Mouse (Mus musculus) midbrain, embryonic 14.5 days (tissue): ENCODE data around the gene Bhlhe23. TPM values are rescaled to one million over a fixed set of nuclear protein-coding genes. Genes with fewer than 3 reads are reported as not detected.

Experiments used
- ATAC-seq: fragments of 200-750 bp; cut with Nextera tagmentation; 2 replicates; pipeline ENCODE4 v1.8.0; 2017; ENCODE audit warnings: moderate number of reproducible peaks, moderate library complexity; ENCODE audit not compliant: low FRiP score, low TSS enrichment
- DNase-seq: peaks from one replicate; pipeline ENCODE4 v3.0.0-alpha.2; 2015
- H3K27ac ChIP-seq: fragments of 300-500 bp; sonication (generic); replicated peaks from 2 replicates; pipeline ENCODE4 v1.5.1; 2014; ENCODE audit warnings: mild to moderate bottlenecking, low read depth, low read length, moderate library complexity
- H3K27me3 ChIP-seq: fragments of 300-500 bp; sonication (generic); 2 replicates; pipeline ENCODE4 v1.6.1; 2014; ENCODE audit warnings: low read length, control low read depth, mixed read lengths; ENCODE audit not compliant: control insufficient read depth, insufficient read depth
- H3K36me3 ChIP-seq: fragments of 300-500 bp; sonication (generic); 2 replicates; pipeline ENCODE4 v1.6.1; 2014; ENCODE audit warnings: low read length, control low read depth; ENCODE audit not compliant: control insufficient read depth, insufficient read depth
- H3K4me1 ChIP-seq: fragments of 300-500 bp; sonication (generic); 2 replicates; pipeline ENCODE4 v1.6.1; 2014; ENCODE audit warnings: mild to moderate bottlenecking, antibody characterized with exemption, low read length, control low read depth; ENCODE audit not compliant: control insufficient read depth, insufficient read depth
- H3K4me2 ChIP-seq: fragments of 300-500 bp; sonication (generic); 2 replicates; pipeline ENCODE4 v1.6.1; 2014; ENCODE audit warnings: mild to moderate bottlenecking, low read length, moderate library complexity
- H3K4me3 ChIP-seq: fragments of 300-500 bp; sonication (generic); replicated peaks from 2 replicates; pipeline ENCODE4 v1.5.1; 2014; ENCODE audit warnings: low read depth, low read length
- H3K9ac ChIP-seq: fragments of 300-500 bp; sonication (generic); replicated peaks from 2 replicates; pipeline ENCODE4 v1.6.1; 2014; ENCODE audit warnings: mild to moderate bottlenecking, low read length, moderate library complexity
- H3K9me3 ChIP-seq: fragments of 300-500 bp; sonication (generic); 2 replicates; pipeline ENCODE4 v1.6.1; 2016; ENCODE audit warnings: low read length, control low read depth, mixed read lengths; ENCODE audit not compliant: control insufficient read depth
- WGBS: fragments of 180-500 bp; shearing (Covaris S2); extraction: QIAGEN DNeasy Blood & Tissue Kit; methylation state at CpG from one replicate; pipeline ENCODE4 v1.1.7; 2014; 5-methylcytosine and 5-hydroxymethylcytosine counted together
- polyA plus RNA-seq: library from polyadenylated mRNA; unstranded; fragments of >200 nt; fragmentation: Nextera tagmentation; extraction: Ambion mirVana; gene quantifications from 2 replicates; pipeline ENCODE4 v1.2.1, GENCODE M21; 2014

The Bhlhe23 gene
- 20.1 and 21.3 TPM in 2 replicates for polyA plus RNA-seq

GRCm38 (mm10) chr2:180776793-180777192 is at the start of gene Bhlhe23:
Gene Bhlhe23, minus strand, starts transcription at chr2:180776900.
- Histone ChIP-seq H3K36me3 (no peaks in the 10 kb centered on the region), H3K9me3 (no peaks in the 10 kb centered on the region), H3K27me3 (peaks cover 67% of the 10 kb centered on the region), H3K9ac (peak within 1 kb of the TSS; percentile 34; the same call in 1 of the 2 replicates), H3K4me3 (peak within 1 kb of the TSS; percentile 37), H3K27ac (peak within 1 kb of the TSS; percentile 45), H3K4me2 (peak within 1 kb of the TSS; percentile 55), H3K4me1 (no peaks in the 10 kb centered on the region)
- DNase-seq (peak; percentile 56), ATAC-seq (no peak)
- WGBS: under 1% methylated on average over 28 of the region's 28 CpGs

GRCm38 (mm10) chr2:180825147-180825941 is 48.6 kb upstream of the Bhlhe23 start:
- H3K27me3 ChIP-seq: no peaks in the 10 kb centered on the region
- WGBS: 12% methylated on average over 11 of the region's 11 CpGs
- no peaks in the 10 kb centered on the region for H3K9me3 ChIP-seq
- no peak overlapping the region for H3K4me3 ChIP-seq
- no peak overlapping the region; the same call in 1 of the 2 replicates for H3K9ac ChIP-seq
- H3K27ac ChIP-seq: peak overlapping the region; percentile 81
- H3K4me2 ChIP-seq: no peak overlapping the region
- ATAC-seq (peak; percentile 37; the same call in 1 of the 2 replicates), DNase-seq (peak; percentile 69)
- H3K4me1 ChIP-seq: peaks cover 14% of the 10 kb centered on the region; the same call in 1 of the 2 replicates
- no peaks in the 10 kb centered on the region for H3K36me3 ChIP-seq

GRCm38 (mm10) chr2:180824724-180825123 is 48.0 kb upstream of the Bhlhe23 start:
- 77% methylated on average over 4 of the region's 4 CpGs for WGBS
- no peak overlapping the region for H3K9ac ChIP-seq
- H3K27me3 ChIP-seq: no peaks in the 10 kb centered on the region
- H3K36me3 ChIP-seq: no peaks in the 10 kb centered on the region
- H3K4me1 ChIP-seq: peaks cover 14% of the 10 kb centered on the region; the same call in 1 of the 2 replicates
- peak overlapping the region; percentile 81 for H3K27ac ChIP-seq
- no peak overlapping the region for H3K4me2 ChIP-seq
- H3K9me3 ChIP-seq: no peaks in the 10 kb centered on the region
- no peak for DNase-seq
- H3K4me3 ChIP-seq: no peak overlapping the region
- ATAC-seq: no peak

DNA sequence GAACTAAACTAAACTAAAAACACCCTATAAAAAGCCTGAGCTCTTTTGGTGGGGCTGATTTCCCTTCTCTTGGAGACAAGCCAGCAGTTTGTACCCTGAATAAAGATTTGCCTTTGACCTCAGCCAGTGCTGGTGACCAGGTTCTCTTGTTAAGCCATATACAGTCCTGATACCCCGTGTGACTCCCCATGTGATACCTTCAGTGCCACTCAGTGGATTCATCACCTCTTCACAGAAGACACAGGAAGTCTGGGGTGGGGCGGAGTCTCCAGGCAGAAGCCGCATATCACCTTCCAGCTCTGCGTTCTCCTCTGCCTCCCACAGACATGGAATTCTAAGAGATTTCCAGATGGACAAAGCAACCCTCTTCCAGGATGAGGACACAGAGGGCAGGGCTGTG is 47.4 kb upstream of the Bhlhe23 start:
- no peak for DNase-seq
- H3K4me2 ChIP-seq: no peak overlapping the region
- H3K4me3 ChIP-seq: no peak overlapping the region
- H3K27me3 ChIP-seq: no peaks in the 10 kb centered on the region
- no peaks in the 10 kb centered on the region for H3K36me3 ChIP-seq
- H3K9ac ChIP-seq: no peak overlapping the region
- H3K27ac ChIP-seq: no peak overlapping the region
- H3K9me3 ChIP-seq: no peaks in the 10 kb centered on the region
- WGBS: 86% methylated on average over 4 of the region's 4 CpGs
- peaks cover 14% of the 10 kb centered on the region; the same call in 1 of the 2 replicates for H3K4me1 ChIP-seq
- ATAC-seq: no peak

DNA sequence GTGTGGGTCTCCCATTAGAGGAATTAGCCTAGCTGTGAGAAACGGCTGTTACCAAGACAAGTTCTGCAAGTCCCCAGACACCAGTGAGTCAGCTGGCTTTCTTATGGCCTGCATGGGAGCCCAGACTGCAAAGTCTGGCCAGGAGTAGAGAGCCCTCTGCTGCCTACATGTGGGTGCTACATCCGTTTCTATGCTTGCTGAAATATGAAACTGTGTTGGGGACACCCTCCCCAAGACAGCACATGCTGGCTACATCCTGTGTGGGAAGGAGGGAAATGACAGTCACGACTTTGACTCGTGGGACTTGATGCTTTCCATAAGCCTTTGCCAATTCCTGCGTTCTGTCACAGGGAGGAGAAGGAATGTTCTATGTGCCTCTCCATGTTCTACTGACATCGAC is 45.8 kb upstream of the Bhlhe23 start:
- no peaks in the 10 kb centered on the region for H3K9me3 ChIP-seq
- H3K4me2 ChIP-seq: no peak overlapping the region
- peaks cover 14% of the 10 kb centered on the region; the same call in 1 of the 2 replicates for H3K4me1 ChIP-seq
- H3K4me3 ChIP-seq: no peak overlapping the region
- H3K36me3 ChIP-seq: no peaks in the 10 kb centered on the region
- H3K27ac ChIP-seq: no peak overlapping the region
- ATAC-seq: no peak
- peak; percentile 78 for DNase-seq
- H3K27me3 ChIP-seq: no peaks in the 10 kb centered on the region
- no peak overlapping the region for H3K9ac ChIP-seq
- 45% methylated on average over 6 of the region's 6 CpGs for WGBS

DNA sequence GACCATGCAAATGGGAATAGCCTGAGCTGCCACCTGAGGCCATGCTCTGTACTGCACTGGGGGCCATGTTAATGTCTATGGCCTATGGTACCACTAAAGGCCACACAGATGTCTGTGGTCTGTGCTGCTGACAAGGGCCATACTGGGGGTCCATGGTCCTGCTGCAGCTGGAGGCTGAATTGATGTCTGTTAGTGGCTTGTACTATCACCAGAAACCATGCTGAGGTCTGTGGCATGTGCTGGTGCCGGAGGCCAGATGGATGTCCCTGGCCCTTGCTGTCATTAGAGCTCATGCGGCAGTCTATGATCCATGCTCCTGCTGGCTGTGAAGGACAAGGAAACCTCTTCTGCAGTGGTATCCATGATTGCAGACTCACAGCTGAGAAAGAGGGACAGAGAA is 42.8 kb upstream of the Bhlhe23 start:
- Histone ChIP-seq H3K4me1 (no peaks in the 10 kb centered on the region; the same call in 1 of the 2 replicates), H3K4me2 (no peak overlapping the region), H3K36me3 (no peaks in the 10 kb centered on the region), H3K4me3 (no peak overlapping the region), H3K9ac (no peak overlapping the region), H3K27ac (no peak overlapping the region), H3K27me3 (no peaks in the 10 kb centered on the region), H3K9me3 (no peaks in the 10 kb centered on the region)
- ATAC-seq (no peak), DNase-seq (no peak)
- 86% methylated on average over 2 of the region's 2 CpGs for WGBS

DNA sequence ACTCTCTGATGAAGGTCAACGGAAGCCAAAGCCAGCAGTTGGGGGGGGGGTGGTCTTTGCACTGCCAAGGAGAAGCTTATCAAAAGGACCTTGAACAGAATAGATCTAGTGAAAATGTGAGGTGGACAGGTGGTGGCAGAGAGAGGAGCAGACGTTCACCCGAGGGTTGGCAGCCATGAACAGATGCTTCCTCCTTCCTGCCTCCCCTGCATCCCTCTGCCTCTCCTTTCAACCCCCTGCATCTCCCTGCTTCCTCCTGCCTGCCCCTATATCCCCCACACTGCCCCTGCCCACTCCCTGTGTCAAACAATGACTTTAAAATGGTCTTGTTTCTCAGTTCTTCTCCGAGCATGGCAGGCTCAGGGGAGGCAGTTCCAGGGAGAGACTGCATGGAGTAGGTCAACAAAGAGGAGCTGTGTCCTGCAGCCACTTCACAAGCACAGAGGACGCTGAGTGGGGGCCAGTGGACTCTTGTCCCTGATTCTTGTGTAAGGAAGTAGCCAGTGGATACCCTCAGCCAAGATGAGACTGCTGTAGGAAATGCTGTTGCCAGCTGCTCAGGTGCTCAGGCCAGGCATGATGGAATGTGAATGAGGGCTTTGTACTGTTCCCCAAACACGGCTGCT is 39.9 kb upstream of the Bhlhe23 start:
- DNase-seq (no peak), ATAC-seq (no peak)
- Histone ChIP-seq H3K27me3 (no peaks in the 10 kb centered on the region), H3K4me2 (no peak overlapping the region), H3K9ac (no peak overlapping the region), H3K4me3 (no peak overlapping the region), H3K4me1 (no peaks in the 10 kb centered on the region; the same call in 1 of the 2 replicates), H3K27ac (peak overlapping the region; percentile 56), H3K36me3 (no peaks in the 10 kb centered on the region), H3K9me3 (no peaks in the 10 kb centered on the region)
- WGBS: 66% methylated on average over 6 of the region's 6 CpGs

DNA sequence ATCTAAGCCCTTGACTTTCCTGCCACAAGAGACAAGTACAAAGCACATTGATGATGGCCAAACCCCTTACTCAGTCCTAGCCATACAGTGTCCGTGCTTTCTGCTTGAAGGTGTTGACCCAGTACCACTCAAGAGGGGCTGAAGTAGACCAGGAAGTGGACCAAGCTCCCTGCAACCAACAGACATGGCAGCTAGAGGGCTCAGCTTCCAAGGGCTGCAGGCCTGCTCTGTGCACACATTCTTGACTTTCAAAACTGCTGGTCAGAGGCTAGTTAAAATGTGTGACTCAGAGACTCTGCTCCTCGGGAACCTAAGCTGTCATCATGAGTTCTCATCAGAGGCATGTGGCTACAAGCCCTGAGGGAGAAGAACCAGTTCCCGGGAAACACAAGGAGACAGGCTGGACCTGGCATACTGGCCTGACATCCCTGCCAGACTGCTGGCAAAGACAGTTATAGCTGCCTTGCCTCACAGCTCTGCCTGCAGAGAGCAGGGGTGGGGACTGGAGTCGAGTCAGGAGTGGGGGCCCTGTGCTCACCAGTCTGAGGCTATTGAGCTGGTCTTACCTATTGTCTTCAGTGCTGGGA is 37.4 kb upstream of the Bhlhe23 start:
- no peak for DNase-seq
- 71% methylated on average over 4 of the region's 4 CpGs for WGBS
- no peak for ATAC-seq

More for the DNA sequence above, 37.4 kb upstream of the Bhlhe23 start:
- no peak overlapping the region for H3K4me3 ChIP-seq
- H3K36me3 ChIP-seq: no peaks in the 10 kb centered on the region
- no peak overlapping the region for H3K27ac ChIP-seq
- no peaks in the 10 kb centered on the region for H3K27me3 ChIP-seq
- H3K4me2 ChIP-seq: no peak overlapping the region
- no peak overlapping the region for H3K9ac ChIP-seq
- H3K9me3 ChIP-seq: no peaks in the 10 kb centered on the region
- no peaks in the 10 kb centered on the region; the same call in 1 of the 2 replicates for H3K4me1 ChIP-seq
